Mouse (Mus musculus): ENCODE data around the gene Prim1.
"Not testable (repeated sequence)": the region's sequence is repeated elsewhere in the genome, so short reads cannot be mapped to it uniquely, and the experiment has no call there.

- not testable (repeated sequence) for TF ChIP-seq GATA1, TAL1 (IDR thresholded peaks at IDR 0.05; ENCODE audit: low read length)
Measured at GRCm38 (mm10) chr10:128078269-128078668, 63.3 kb downstream of the Prim1 start.

Measured in erythroblast, embryonic 14.5 days (primary cell).